Mouse (Mus musculus) heart, embryonic 13.5 days (tissue): Measurements from ENCODE around the gene Olfr1179. TPM values are rescaled to one million over a fixed set of nuclear protein-coding genes. Genes with fewer than 3 reads are reported as not detected.
"Not testable (repeated sequence)": the region's sequence is repeated elsewhere in the genome, so short reads cannot be mapped to it uniquely, and the experiment has no call there.

Experiments
- ATAC-seq: fragments of 200-750 bp; cut with Nextera tagmentation; 2 replicates; pipeline ENCODE4 v1.8.0; 2017; ENCODE audit warnings: moderate TSS enrichment; ENCODE audit not compliant: insufficient number of reproducible peaks, low FRiP score, low TSS enrichment; ENCODE audit errors: extremely low read depth
- H3K27ac ChIP-seq: fragments of 300-500 bp; sonication (generic); replicated peaks from 2 replicates; pipeline ENCODE4 v1.5.1; 2015; ENCODE audit warnings: moderate library complexity, mild to moderate bottlenecking, inconsistent platforms
- H3K27me3 ChIP-seq: fragments of 300-500 bp; sonication (generic); replicated peaks from 2 replicates; pipeline ENCODE4 v1.6.1; 2015; ENCODE audit warnings: mild to moderate bottlenecking, inconsistent platforms
- H3K36me3 ChIP-seq: fragments of 300-500 bp; sonication (generic); 2 replicates; pipeline ENCODE4 v1.6.1; 2015; ENCODE audit warnings: mild to moderate bottlenecking, inconsistent platforms
- H3K4me1 ChIP-seq: fragments of 300-500 bp; sonication (generic); 2 replicates; pipeline ENCODE4 v1.6.1; 2015; ENCODE audit warnings: inconsistent platforms
- H3K4me2 ChIP-seq: fragments of 300-500 bp; sonication (generic); 2 replicates; pipeline ENCODE4 v1.6.1; 2015; ENCODE audit warnings: inconsistent platforms, mild to moderate bottlenecking, moderate library complexity
- H3K4me3 ChIP-seq: fragments of 300-500 bp; sonication (generic); 2 replicates; pipeline ENCODE4 v1.5.1; 2015; ENCODE audit warnings: moderate library complexity, mild to moderate bottlenecking, inconsistent platforms
- H3K9ac ChIP-seq: fragments of 300-500 bp; sonication (generic); 2 replicates; pipeline ENCODE4 v1.6.1; 2015; ENCODE audit warnings: inconsistent platforms, mild to moderate bottlenecking, moderate library complexity
- H3K9me3 ChIP-seq: fragments of 300-500 bp; sonication (generic); 2 replicates; pipeline ENCODE4 v1.6.1; 2016; ENCODE audit warnings: inconsistent platforms
- WGBS: fragments of 180-500 bp; shearing (Covaris S2); methylation state at CpG from one replicate; pipeline ENCODE4 v1.1.7; 2015; ENCODE audit warnings: mixed read lengths; 5-methylcytosine and 5-hydroxymethylcytosine counted together
- polyA plus RNA-seq: library from polyadenylated mRNA; unstranded; fragments of >200 nt; fragmentation: Nextera tagmentation; extraction: Ambion mirVana; gene quantifications from 2 replicates; pipeline ENCODE4 v1.2.1, GENCODE M21; 2015

Gene Olfr1179
- not detected in 2 replicates for polyA plus RNA-seq

- Histone ChIP-seq H3K27me3 (no peaks in the 10 kb centered on the region), H3K9me3 (no peaks in the 10 kb centered on the region), H3K36me3 (no peaks in the 10 kb centered on the region), H3K4me3 (no peak within 1 kb of the TSS), H3K9ac (no peak within 1 kb of the TSS), H3K4me1 (no peaks in the 10 kb centered on the region), H3K27ac (no peak within 1 kb of the TSS), H3K4me2 (no peak within 1 kb of the TSS)
- no peak for ATAC-seq
- WGBS, result 74% methylated on average over 3 of the region's 3 CpGs
Observed at GRCm38 (mm10) chr2:88406353-88406752, at the start of gene Olfr1179. Olfr1179 (minus strand) TSS chr2:88406453.

DNA sequence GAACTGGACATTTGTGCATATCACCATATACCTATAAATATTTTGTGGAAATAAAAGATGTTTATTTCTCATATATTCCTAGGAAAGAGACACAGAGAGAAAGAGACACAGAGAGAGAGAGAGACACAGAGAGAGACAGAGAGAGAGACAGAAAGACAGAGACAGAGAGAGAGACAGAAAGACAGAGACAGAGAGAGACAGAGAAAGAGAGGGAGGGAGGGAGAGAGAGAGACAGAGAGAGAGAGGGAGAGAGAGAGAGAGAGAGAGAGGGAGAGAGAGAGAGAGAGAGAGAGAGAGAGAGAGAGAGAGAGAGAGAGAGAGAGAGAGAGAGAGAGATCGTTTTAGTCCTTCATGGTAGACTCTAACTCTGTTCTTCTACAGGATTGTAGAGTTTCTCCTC is 48.3 kb upstream of the Olfr1179 start, which contains the start of gene Olfr1183:
Gene Olfr1183, plus strand, starts transcription at position 301 of the 400 bp plus-strand sequence.
- not testable (repeated sequence) for H3K9ac ChIP-seq, H3K4me1 ChIP-seq, H3K27me3 ChIP-seq, H3K9me3 ChIP-seq, ATAC-seq, H3K27ac ChIP-seq, H3K4me2 ChIP-seq, H3K4me3 ChIP-seq, H3K36me3 ChIP-seq
- WGBS, result 90% methylated on average over 1 of the region's 1 CpGs

DNA sequence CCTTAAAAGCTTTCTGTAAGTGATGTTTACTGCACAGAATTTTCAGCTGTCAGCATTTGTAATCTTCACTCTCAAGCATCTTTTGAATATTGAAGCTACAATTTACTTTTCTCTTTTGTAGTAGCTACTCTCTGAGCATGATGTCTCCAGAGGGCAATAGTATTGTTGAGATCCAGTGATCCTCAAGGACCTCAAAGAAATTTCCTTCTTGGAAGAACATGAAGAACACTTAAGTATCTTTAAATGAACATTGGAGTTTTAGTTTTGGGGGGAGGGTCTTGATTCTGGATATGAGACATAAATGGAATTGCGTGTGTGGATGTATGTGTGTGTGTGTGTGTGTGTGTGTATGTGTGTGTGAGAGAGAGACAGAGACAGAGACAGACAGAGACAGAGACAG is 42.8 kb upstream of the Olfr1179 start, which contains the start of gene Gm13757:
Gene Gm13757, minus strand, starts transcription at position 101 of the 400 bp plus-strand sequence.
- Histone ChIP-seq H3K4me3 (no peak within 1 kb of the TSS), H3K36me3 (no peaks in the 10 kb centered on the region), H3K27ac (no peak within 1 kb of the TSS), H3K9me3 (no peaks in the 10 kb centered on the region), H3K9ac (no peak within 1 kb of the TSS), H3K4me1 (no peaks in the 10 kb centered on the region), H3K4me2 (no peak within 1 kb of the TSS), H3K27me3 (no peaks in the 10 kb centered on the region)
- 78% methylated on average over 1 of the region's 1 CpGs for WGBS
- ATAC-seq, result no peak

DNA sequence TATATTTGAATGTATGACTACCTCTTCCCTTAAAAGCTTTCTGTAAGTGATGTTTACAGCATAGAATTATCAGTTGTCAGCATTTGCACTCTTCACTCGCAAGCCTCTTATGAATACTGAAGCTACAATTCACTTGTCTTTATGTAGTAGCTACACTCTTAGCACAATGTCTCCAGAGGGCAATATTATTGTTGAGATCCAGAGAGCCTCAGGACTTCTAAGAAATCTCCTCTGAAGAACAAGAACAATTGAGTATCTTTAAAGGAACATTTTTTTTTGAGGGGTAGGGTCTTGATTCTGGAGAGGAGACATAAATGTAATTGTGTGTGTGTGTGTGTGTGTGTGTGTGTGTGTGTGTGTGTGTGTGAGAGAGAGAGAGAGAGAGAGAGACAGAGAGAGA is 19.8 kb upstream of the Olfr1179 start, which contains the start of gene Olfr1181:
Gene Olfr1181, minus strand, starts transcription at position 101 of the 400 bp plus-strand sequence.
- no peaks in the 10 kb centered on the region for H3K36me3 ChIP-seq
- H3K4me2 ChIP-seq, result no peak within 1 kb of the TSS
- H3K27ac ChIP-seq, result no peak within 1 kb of the TSS
- H3K4me1 ChIP-seq, result no peaks in the 10 kb centered on the region
- ATAC-seq, result no peak
- no peaks in the 10 kb centered on the region for H3K27me3 ChIP-seq
- no peak within 1 kb of the TSS for H3K4me3 ChIP-seq
- WGBS, result 74% methylated on average over 1 of the region's 1 CpGs
- H3K9me3 ChIP-seq, result no peaks in the 10 kb centered on the region
- H3K9ac ChIP-seq, result no peak within 1 kb of the TSS

GRCm38 (mm10) chr2:88419051-88419450 is 12.8 kb upstream of the Olfr1179 start, which contains the start of gene Olfr1180:
Olfr1180 (minus strand) TSS chr2:88419151.
- no peak within 1 kb of the TSS for H3K4me3 ChIP-seq
- no peaks in the 10 kb centered on the region for H3K4me1 ChIP-seq
- H3K9ac ChIP-seq, result no peak within 1 kb of the TSS
- WGBS, result 55% methylated on average over 2 of the region's 2 CpGs
- H3K27me3 ChIP-seq, result no peaks in the 10 kb centered on the region
- ATAC-seq, result no peak
- no peak within 1 kb of the TSS for H3K27ac ChIP-seq
- H3K4me2 ChIP-seq, result no peak within 1 kb of the TSS
- no peaks in the 10 kb centered on the region for H3K36me3 ChIP-seq
- H3K9me3 ChIP-seq, result no peaks in the 10 kb centered on the region

DNA sequence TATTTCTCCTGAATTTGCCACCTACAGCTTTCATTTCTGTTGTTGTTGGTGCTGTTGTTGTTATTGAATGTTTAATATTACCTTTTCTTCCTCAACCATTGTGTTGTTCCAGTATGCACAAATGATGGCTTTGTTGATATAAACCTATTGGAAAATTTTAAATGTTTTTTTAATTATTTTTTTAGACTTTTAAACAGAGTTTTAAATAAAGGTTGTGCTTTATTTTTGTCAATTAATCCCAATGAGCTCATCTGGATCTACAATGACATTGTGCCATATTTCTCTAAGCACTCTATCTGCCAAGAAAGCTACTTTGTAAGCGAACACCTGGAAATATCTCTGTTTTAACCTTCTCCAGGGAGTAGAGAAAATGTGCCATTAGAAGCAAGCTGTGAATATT is 19.5 kb downstream of the Olfr1179 start, which contains the start of gene Olfr1178:
Gene Olfr1178, plus strand, starts transcription at position 301 of the 400 bp plus-strand sequence.
- H3K9me3 ChIP-seq, result 0 out of 2 replicates have a peak, but pooled peaks cover 2% of the 10 kb centered on the region
- 70% methylated on average over 1 of the region's 1 CpGs for WGBS
- no peak within 1 kb of the TSS for H3K4me3 ChIP-seq
- H3K36me3 ChIP-seq, result no peaks in the 10 kb centered on the region
- no peak for ATAC-seq
- no peaks in the 10 kb centered on the region for H3K4me1 ChIP-seq
- no peaks in the 10 kb centered on the region for H3K27me3 ChIP-seq
- no peak within 1 kb of the TSS for H3K27ac ChIP-seq
- no peak within 1 kb of the TSS for H3K4me2 ChIP-seq
- no peak within 1 kb of the TSS for H3K9ac ChIP-seq

DNA sequence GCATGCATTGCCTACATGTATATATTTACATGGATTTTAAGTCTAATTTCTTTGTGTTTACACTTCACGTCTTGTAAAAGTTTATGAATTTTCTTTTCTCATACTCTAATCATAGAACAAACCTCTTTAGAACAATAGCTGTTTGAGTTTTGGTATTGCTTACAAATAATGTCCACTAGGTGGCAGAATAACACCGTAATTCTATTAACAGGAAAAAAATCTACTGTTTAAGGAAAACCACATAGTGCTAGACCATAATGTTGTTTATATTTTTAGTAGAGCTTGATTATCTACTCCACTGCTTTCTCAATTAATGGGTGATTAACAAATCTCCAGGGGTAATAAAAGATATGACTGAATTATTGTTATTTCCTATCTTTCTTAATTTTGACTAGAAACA is 49.9 kb downstream of the Olfr1179 start:
- H3K4me1 ChIP-seq, result no peaks in the 10 kb centered on the region
- no peak overlapping the region for H3K9ac ChIP-seq
- no peaks in the 10 kb centered on the region for H3K36me3 ChIP-seq
- 3% methylated on average over 2 of the region's 2 CpGs for WGBS
- H3K4me2 ChIP-seq, result no peak overlapping the region
- H3K27me3 ChIP-seq, result no peaks in the 10 kb centered on the region
- no peak for ATAC-seq
- no peak overlapping the region for H3K4me3 ChIP-seq
- no peaks in the 10 kb centered on the region for H3K9me3 ChIP-seq
- H3K27ac ChIP-seq, result no peak overlapping the region

Other genes starting within 250 kb of the Olfr1179 start
- gene Olfr1168, start 224.6 kb downstream of the Olfr1179 start, polyA plus RNA-seq, result not detected in 2 replicates
- gene Olfr1170, start 178.1 kb downstream of the Olfr1179 start, polyA plus RNA-seq, result not detected in 2 replicates
- gene Olfr1173, start 126.6 kb downstream of the Olfr1179 start, polyA plus RNA-seq, result not detected in 2 replicates
- not detected in 2 replicates for gene Olfr1174-ps, start 91.3 kb downstream of the Olfr1179 start, polyA plus RNA-seq
- gene Olfr1175-ps, start 79.2 kb downstream of the Olfr1179 start, polyA plus RNA-seq, result not detected in 2 replicates
- gene Olfr1176, start 69.7 kb downstream of the Olfr1179 start, polyA plus RNA-seq, result not detected in 2 replicates
- not detected in 2 replicates for gene Olfr1177-ps, start 60.0 kb downstream of the Olfr1179 start, polyA plus RNA-seq
- not detected in 2 replicates for gene Olfr1178, start 19.4 kb downstream of the Olfr1179 start, polyA plus RNA-seq
- not detected in 2 replicates for gene Olfr1180, start 12.7 kb upstream of the Olfr1179 start, polyA plus RNA-seq
- gene Olfr1181, start 19.7 kb upstream of the Olfr1179 start, polyA plus RNA-seq, result not detected in 2 replicates
- gene Gm13757, start 42.7 kb upstream of the Olfr1179 start, polyA plus RNA-seq, result not detected in 2 replicates
- gene Olfr1183, start 48.4 kb upstream of the Olfr1179 start, polyA plus RNA-seq, result not detected in 2 replicates
- gene Olfr1184, start 77.1 kb upstream of the Olfr1179 start, polyA plus RNA-seq, result not detected in 2 replicates
- not detected in 2 replicates for gene Olfr1185-ps1, start 86.9 kb upstream of the Olfr1179 start, polyA plus RNA-seq
- gene Olfr1186, start 112.1 kb upstream of the Olfr1179 start, polyA plus RNA-seq, result not detected in 2 replicates
- gene Olfr1188, start 150.5 kb upstream of the Olfr1179 start, polyA plus RNA-seq, result not detected in 2 replicates
- not detected in 2 replicates for gene Olfr1189, start 180.0 kb upstream of the Olfr1179 start, polyA plus RNA-seq
- gene Olfr1191-ps1, start 234.1 kb upstream of the Olfr1179 start, polyA plus RNA-seq, result not detected in 2 replicates
- not detected in 2 replicates for gene Olfr1192-ps1, start 242.1 kb upstream of the Olfr1179 start, polyA plus RNA-seq